Mouse (Mus musculus): Measurements from ENCODE around the gene Mcfd2.

Gene Mcfd2

DNA sequence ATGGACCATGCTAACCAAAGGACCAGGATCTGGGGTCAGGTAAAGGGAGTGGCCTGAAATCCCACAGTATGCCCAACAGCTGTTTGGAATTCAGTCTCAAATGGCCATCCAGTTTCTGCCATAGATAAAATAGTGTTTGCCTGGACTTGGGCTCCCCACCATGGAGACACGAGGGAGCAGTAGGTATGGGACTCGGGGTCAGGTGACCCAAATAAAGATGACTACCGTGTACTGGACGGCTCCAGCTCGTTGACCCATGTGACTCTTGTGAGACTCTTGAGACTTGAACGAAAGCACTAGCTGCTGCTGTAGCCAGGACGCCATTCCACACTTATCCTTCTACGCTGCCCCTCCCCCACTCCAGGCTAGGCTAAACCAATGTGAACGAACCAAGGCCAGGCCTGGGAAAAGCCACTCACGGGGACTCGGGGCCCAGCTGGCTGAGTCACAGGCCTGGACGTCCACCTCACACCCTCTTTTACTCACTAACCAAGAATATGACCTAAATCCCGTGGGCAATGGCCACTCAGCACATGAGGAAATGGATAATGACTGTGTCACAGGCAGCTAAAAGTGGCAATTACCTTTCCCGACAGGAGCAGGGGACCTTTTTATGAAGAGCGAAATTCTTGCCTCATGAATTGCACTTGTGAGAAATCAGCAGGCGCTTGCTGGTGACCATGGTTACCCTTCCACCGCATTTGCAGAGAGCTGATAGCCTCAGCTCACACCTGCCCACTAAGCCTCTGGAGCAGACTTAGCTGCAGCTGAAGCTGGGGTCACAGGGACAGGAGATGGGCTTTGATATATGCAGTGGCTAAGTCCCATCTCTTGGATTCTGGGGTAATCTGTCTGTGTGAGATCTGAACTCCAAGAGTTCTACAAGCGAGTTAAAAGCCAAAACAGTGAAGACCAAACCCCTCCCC is 28.7 kb downstream of the Mcfd2 start:
- DNase-seq (ENCODE audit: inconsistent ontology term) = peak; percentile 82

DNA sequence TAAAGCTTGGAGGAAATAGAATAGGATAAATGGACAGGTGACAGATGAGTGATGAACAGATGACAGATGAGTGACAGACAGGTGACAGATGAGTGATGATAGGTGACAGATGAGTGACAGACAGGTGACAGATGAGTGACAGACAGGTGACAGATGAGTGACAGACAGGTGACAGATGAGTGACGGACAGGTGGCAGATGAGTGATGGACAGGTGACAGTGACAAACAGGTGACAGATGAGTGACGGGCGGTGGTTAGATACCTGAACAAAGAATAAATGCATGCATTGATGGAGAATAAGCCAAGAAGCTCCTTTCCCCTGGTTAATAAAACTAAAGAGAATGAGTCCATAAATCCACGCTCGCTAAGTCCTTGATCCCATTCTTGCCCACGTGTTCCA is 30.7 kb downstream of the Mcfd2 start:
- no peak for DNase-seq (ENCODE audit: inconsistent ontology term)

DNA sequence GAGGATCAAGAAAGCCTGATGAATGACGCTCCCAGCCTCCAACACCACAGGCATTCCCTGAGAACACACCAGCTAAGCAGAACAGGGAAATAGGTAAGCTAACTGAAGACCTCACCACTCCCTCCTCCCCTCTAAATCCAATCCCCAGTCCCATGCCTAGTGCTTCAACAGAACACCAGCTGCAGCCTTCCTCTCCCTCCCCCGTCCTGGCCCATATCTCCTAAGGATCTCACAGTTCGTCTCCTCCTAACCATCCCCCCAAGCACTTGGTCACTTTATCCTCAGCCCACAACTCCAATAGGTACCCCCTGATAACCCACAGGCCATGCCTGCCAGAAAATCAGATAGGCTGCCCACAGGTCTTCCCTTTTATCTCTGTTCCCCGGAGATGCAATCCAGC is 37.9 kb downstream of the Mcfd2 start:
- no peak for DNase-seq (ENCODE audit: inconsistent ontology term)

DNA sequence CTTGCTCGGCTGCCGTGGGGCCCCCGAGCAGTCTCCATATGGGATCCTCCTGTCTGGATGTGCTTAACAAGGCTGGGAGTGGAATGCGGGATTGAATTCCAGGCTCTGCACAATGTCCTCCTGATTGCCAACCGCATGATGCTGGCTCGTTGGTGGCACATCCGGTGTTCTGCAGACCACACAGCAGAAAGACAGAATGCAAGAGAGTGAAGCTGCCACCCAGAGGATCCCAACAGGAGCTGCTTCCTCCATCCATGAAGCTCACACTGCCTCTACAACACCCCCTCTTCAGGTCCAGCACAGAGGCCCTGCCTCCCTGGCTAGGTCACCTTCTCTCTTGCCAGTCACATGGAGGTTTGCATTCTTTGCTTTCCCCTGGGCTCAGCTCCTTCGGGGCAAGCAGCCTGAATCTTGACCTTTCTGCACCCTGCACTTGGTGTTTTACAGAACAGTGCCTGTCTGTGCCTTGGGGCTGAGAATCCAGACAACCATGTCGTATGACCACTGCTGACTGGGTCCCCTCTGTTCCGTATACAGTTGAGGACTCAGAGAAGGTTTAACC is 39.6 kb downstream of the Mcfd2 start:
- DNase-seq (ENCODE audit: inconsistent ontology term) = peak; percentile 69

DNA sequence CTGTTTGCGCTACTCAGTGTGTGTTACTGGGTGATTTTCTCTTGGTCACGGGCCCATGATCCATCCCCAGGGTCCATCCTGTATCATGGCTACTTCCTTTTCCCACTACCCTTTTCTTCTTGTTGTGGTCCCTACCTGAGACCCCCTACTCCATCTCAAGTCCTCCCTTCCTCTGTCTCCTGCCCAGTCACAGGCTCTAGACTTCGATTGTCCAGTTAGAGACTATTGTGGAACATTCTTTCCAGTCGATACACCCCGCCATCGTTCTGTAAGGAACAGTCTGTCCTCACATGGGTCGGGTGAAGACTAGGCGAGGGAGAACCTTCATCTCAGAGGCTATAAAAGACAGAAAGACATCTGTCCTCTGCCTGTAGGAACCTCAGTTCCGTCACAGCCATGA is 40.4 kb downstream of the Mcfd2 start:
- no peak for DNase-seq (ENCODE audit: inconsistent ontology term)

DNA sequence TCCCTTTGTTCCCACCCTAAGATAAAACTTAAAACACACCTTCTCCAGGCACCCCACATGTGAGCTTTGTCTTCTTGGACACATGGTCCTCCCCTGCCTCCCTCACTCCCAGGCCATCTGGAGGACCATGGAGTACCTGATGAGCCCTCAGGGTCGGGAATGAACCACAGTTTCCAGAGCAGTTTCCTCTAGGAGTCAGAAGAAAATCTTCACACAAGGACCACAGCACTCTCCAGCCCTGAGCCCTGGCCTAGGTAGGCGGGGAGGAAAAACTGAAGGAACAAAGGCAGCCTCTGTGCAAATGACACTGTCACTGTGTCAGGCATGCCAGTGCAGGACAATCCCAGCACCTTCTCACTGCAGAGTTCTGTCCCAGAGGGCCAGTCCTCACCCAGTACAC is 41.3 kb downstream of the Mcfd2 start:
- DNase-seq (ENCODE audit: inconsistent ontology term) = no peak

DNA sequence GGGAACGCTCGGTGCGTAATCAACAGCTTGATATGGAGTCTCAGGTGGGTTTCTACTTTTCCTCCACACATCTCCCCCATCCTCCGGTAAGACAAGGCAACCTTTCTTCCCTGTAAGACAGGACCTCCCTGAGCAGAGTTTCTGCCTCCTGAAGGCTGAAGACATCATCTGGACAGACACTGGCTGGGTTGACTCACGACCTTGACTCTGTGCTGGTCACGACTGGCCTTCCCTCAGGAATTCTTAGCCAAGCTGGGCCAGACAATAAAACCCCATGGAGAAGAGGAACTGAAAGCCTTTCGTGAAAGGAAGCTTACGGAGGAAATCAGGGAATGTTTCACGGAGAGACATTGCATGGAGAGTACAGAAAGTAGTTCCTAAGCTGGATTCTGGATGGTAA is 46.3 kb downstream of the Mcfd2 start:
- DNase-seq (ENCODE audit: inconsistent ontology term) = no peak

DNA sequence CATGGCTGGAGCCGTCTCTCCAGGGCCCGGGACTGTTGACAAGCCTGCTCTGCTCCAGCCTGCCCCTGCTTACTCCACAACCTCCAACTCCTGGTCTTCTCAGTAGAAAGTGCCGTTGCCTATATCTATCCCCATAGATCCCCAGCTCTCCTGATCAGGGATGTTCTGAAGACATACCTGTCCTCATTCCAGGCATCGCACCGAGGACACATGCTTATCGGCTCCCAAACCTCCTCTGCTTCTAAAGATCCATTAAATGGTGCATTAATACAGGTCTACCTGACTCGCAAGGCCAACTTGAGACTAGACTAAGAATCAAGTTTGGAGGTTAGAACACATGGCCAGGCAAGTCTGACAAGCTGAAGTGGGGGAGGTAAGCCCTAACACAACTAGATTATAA is 51.2 kb downstream of the Mcfd2 start:
- no peak for DNase-seq (ENCODE audit: inconsistent ontology term)

DNA sequence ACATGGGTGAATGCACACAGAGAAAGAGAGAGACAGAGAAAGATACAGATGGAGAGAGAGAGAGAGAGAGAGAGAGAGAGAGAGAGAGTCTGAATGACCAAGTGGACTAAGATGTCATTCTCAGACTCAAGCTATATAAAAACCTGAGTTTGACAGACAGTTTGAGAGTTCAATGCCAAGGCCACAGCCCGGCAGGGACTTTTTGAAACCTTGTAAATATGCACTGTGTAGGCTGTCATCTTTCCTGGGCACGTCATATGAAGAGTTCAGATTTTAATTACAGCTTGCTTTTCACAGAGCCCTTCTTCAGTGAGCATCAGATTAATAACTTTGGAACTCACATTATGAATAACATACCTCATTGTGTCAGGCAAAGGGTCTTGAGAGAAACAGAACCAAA is 55.2 kb downstream of the Mcfd2 start:
- no peak for DNase-seq (ENCODE audit: inconsistent ontology term)

DNA sequence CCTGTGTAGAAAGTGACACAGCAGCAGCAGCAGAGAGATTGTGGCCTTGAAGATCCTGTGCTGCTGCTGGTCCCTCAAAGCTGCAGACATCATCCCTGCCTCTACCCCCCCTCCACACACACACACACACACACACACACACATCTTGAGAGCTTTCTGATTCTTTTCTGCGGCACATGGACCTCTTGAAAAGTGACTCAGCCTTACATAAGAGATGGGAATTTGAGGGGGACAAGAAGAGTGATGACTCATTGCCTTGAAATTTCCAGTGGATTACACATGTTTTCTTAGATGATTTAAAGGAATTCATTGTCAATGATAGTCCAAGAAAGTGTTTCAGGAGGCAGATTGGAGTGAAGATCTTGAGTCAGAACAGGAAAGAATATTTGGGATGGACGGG is 58.9 kb downstream of the Mcfd2 start:
- peak; percentile 75 for DNase-seq (ENCODE audit: inconsistent ontology term)

All from Muller cell, postnatal 12 days (primary cell).